Mouse (Mus musculus) CD4-positive helper T cell, adult 2 months (primary cell): ENCODE data around the gene Hist1h3f.
A peak's percentile ranks its signal among the peaks of the same experiment; 100 is the strongest.

ENCODE experiments used
- DNase-seq: peaks from one replicate; pipeline ENCODE4 v3.0.0-alpha.2; 2012; ENCODE audit warnings: low read depth, missing footprints, low spot score

Gene Hist1h3f

DNA sequence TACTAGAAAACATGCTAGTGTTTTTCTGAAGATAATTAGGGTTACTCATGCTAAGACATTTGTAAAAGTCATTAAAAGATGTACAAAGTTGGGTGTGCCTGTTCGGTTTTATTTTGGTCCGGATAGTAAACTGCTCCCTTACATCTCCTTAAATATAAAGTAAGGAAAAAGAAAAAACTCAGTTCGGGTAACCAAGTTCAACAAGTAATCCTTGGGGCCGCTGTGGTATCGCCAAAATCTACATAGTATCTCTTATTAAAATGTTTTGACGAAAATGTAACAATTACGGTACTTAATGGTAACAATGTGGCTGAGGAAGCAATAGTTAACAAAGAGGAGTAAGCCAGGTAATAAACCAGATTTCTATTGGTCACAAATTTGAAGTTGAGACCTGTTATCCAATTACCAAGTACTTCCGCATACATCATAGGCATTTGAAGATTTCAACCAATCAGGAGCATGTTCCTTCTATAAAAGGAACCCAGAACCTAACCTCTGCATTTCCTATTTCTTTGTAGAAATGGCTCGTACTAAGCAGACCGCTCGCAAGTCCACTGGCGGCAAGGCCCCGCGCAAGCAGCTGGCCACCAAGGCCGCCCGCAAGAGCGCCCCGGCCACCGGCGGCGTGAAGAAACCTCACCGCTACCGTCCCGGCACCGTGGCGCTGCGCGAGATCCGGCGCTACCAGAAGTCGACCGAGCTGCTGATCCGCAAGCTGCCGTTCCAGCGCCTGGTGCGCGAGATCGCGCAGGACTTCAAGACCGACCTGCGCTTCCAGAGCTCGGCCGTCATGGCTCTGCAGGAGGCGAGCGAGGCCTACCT is at the start of gene Hist1h3f:
Hist1h3f (plus strand) TSS at position 88 of the 822 bp plus-strand sequence.
- DNase-seq = peak; percentile 95

- DNase-seq = no peak
Measured at GRCm38 (mm10) chr13:23495526-23495925, 48.3 kb upstream of the Hist1h3f start.

GRCm38 (mm10) chr13:23497656-23498321 is 46.1 kb upstream of the Hist1h3f start:
- DNase-seq = no peak

GRCm38 (mm10) chr13:23498653-23499052 is 45.2 kb upstream of the Hist1h3f start:
- no peak for DNase-seq

- no peak for DNase-seq
Measured at GRCm38 (mm10) chr13:23499943-23500342, 43.9 kb upstream of the Hist1h3f start.

DNA sequence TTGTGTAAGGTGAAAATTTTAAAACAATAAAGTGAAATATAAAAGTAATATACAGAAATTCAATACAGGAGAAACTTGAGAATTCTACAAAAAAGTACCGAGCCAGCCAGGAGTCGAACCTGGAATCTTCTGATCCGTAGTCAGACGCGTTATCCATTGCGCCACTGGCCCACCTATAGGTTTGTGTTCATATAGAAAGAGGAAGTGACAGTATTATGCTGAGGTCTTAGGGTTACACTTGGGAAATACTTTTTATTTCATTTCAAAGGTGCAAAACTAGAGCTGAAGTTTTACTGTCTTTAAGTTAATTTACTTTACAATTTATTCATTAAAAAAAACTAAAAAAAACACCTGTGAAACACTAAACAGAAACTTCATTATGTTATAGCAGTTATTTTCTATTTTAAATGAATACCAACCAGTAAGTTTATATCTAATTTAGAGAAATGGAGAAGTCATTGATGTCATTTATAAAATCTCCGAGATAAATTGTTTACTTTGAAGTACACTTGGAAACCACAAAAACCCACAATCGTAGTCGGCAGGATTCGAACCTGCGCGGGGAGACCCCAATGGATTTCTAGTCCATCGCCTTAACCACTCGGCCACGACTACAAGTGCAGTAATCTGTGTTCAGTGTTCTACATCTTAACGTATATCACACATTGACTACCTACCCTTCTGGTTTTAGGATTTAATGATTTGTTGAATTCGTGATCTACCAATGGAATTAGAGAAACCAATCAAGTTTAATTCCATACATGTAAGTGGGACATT is 43.2 kb upstream of the Hist1h3f start:
- DNase-seq = peak; percentile 64

DNA sequence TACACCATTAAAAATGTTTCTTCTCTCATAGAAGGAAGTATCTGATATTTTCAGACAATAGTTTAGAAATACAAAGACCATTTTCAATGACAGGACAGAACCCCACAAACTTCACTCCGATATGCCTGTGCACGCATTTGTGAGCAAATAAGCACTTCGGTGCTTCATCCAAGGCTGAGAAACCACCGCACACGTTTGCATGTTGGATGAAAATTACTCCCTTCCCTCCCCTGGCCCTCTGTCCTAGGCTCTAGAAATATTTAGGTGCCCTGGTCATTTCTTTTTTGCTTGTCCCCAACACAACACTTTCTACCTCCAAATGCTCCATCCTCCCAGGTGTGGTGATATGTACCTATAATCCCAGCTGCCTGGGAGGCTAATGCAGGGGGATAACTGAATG is 42.3 kb upstream of the Hist1h3f start:
- no peak for DNase-seq

DNA sequence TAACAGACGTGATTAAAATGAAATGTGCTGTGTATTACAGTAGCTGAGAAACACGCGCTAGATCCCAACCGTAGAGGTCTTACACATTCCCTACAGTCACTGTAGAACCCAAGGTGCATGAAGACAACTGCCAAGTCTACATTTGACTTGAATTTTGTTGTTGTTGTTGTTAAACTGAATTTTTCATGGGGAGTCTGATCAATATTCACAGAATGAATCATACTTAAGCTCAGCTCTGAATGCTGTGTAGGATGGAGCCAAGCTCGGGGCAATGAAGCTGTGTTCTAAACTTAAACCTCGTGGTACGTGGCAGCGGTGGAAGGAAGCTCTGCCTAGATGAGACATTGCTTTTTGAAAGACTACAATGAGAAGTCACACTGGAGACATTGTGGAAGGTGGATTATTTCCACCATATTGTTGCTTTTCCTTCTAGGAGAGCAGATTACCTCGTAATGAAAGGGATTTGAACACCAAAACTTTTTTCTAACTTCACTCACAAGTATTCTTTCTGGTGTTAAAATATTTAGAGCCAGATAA is 41.8 kb upstream of the Hist1h3f start:
- no peak for DNase-seq

DNA sequence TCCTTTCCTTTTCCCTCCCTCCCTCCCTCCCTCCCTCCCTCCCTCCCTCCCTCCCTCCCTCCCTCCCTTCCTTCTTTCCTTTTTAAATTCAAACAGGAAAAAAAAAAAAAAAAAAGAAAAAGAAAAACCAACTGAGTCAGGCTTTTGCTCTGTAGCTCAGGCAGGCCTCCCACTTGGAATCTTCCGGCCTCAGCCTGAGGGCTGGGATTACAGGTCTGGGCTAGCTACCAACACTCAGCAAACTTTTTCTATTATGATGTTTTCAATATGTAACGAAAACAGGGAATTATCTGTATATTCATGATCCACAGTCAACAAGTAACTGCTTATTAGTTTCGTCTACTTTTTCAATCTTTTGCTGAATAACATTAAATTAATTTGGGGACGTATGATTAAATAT is 40.9 kb upstream of the Hist1h3f start:
- no peak for DNase-seq

DNA sequence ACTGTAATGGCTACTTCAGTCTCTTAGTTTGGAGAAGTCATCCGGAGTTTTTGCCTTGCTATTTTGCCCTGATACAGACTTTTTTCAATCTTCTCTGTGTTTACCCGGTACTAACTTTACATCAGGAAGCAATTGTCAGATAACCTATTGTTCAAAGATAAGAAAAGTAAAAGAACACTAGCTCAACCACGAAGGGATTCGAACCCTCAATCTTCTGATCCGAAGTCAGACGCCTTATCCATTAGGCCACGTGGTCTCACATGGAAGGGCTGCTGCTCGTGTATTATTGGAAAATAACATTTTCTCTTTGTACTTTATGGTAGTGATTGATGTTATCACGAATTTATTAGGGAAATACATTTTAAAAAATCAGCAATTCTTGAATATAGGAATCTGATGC is 40.1 kb upstream of the Hist1h3f start:
- DNase-seq = peak; percentile 57

- DNase-seq = no peak
Measured at GRCm38 (mm10) chr13:23505662-23506345, 38.0 kb upstream of the Hist1h3f start.

DNA sequence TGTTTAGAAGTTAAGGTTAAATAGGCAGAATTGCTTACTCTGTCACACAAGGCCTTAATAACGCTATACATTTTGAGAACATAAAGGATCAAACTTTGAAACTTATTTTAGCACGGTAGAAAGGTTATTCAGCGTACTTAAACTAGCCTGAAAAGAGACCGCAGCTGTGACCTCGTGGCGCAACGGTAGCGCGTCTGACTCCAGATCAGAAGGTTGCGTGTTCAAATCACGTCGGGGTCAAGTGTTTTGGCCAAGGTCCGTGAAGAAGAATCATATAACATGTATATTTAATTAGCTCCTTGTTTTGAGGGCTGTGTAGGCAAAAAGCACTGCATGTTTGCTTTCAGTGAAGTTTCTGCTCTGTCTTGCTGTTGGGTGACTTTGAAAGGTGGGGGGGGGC is 37.5 kb upstream of the Hist1h3f start:
- DNase-seq = peak; percentile 39

DNA sequence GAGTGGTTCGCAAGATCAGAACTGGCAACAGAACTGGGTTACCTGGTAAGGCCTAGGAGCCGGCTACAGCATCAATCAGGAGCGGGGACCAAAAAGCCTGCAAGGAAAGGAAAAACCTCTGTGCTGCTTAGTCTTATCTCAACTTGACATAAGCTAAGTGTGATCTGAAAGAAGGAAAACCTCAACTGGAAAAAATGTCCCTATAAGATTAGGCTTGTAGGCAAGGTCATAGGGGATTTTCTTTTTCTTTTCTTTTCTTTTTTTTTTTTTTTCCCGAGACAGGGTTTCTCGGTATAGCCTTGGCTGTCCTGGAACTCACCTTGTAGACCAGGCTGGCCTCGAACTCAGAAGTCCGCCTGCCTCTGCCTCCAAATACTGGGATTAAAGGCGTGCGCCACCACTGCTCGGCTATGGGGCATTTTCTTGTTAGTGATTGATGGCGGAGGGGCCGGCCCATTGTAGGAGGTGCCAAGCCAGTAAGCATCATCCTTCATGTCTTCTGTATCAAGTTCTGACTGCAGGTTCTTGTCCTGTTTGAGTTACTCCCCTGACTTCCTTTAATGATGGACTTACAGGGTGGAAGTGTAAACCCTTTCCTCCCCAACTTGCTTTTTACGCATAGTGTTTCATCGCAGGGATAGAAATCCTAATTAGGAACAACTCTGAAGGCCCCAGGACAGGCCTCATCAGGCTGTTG is 36.9 kb upstream of the Hist1h3f start:
- DNase-seq = no peak

- DNase-seq = no peak
Measured at GRCm38 (mm10) chr13:23510127-23510526, 33.7 kb upstream of the Hist1h3f start.

- no peak for DNase-seq
Measured at GRCm38 (mm10) chr13:23513517-23513916, 30.3 kb upstream of the Hist1h3f start.

GRCm38 (mm10) chr13:23515281-23515680 is 28.6 kb upstream of the Hist1h3f start:
- DNase-seq = no peak

- DNase-seq = no peak
Measured at GRCm38 (mm10) chr13:23515826-23516620, 27.8 kb upstream of the Hist1h3f start.

- peak; percentile 88 for DNase-seq
Measured at GRCm38 (mm10) chr13:23516822-23517602, 26.8 kb upstream of the Hist1h3f start.
